Mouse (Mus musculus): ENCODE measurements at regions not wholly inside any gene's neighbourhood (a gene's known extent, or its start where the extent isn't known, plus 50 kb on each side); places are given as distances from the start of the nearest gene placed in this dataset.

GRCm38 (mm10) chr5:118876586-118877312, 316.3 kb downstream of the Med13l start:
- WGBS, result 9% methylated on average over 18 of the region's 18 CpGs
- peak overlapping the region; percentile 46 for H3K4me3 ChIP-seq (ENCODE audit: low read length)
- no peaks in the 10 kb centered on the region for H3K9me3 ChIP-seq (ENCODE audit: control insufficient read depth, low read length)
- H3K36me3 ChIP-seq (ENCODE audit: control insufficient read depth, insufficient read depth, low read length), result no peaks in the 10 kb centered on the region
- H3K9ac ChIP-seq (ENCODE audit: low read length), result peak overlapping the region; percentile 35
- no peak for ATAC-seq (ENCODE audit: low read depth)
- peak overlapping the region; percentile 64 for H3K4me2 ChIP-seq (ENCODE audit: low read depth, low read length)
- H3K27me3 ChIP-seq (ENCODE audit: control insufficient read depth, insufficient read depth, low read depth, low read length), result peaks cover 15% of the 10 kb centered on the region
- 0 out of 2 replicates have a peak overlapping the region, but pooled peaks have one; percentile 0 for H3K27ac ChIP-seq (ENCODE audit: low read length)
- H3K4me1 ChIP-seq (replicated peaks; ENCODE audit: control insufficient read depth, insufficient read depth, low read length), result peaks cover 4% of the 10 kb centered on the region

GRCm38 (mm10) chr5:118877313-118877669, 316.8 kb downstream of the Med13l start:
- Histone ChIP-seq H3K36me3 (ENCODE audit: control insufficient read depth, insufficient read depth, low read length) (no peaks in the 10 kb centered on the region), H3K4me3 (ENCODE audit: low read length) (peak overlapping the region; percentile 46), H3K4me1 (replicated peaks; ENCODE audit: control insufficient read depth, insufficient read depth, low read length) (peaks cover 4% of the 10 kb centered on the region), H3K9me3 (ENCODE audit: control insufficient read depth, low read length) (no peaks in the 10 kb centered on the region), H3K9ac (ENCODE audit: low read length) (peak overlapping the region; percentile 35), H3K4me2 (ENCODE audit: low read depth, low read length) (peak overlapping the region; percentile 64), H3K27me3 (ENCODE audit: control insufficient read depth, insufficient read depth, low read depth, low read length) (peaks cover 15% of the 10 kb centered on the region), H3K27ac (ENCODE audit: low read length) (0 out of 2 replicates have a peak overlapping the region, but pooled peaks have one; percentile 0)
- peak; percentile 55 for ATAC-seq (ENCODE audit: low read depth)
- WGBS, result 0% methylated on average over 12 of the region's 12 CpGs

- 11% methylated on average over 9 of the region's 10 CpGs for WGBS
- Histone ChIP-seq H3K27me3 (ENCODE audit: control insufficient read depth, insufficient read depth, low read depth, low read length) (peaks cover 15% of the 10 kb centered on the region), H3K4me1 (replicated peaks; ENCODE audit: control insufficient read depth, insufficient read depth, low read length) (peaks cover 4% of the 10 kb centered on the region), H3K27ac (ENCODE audit: low read length) (no peak overlapping the region), H3K4me2 (ENCODE audit: low read depth, low read length) (peak overlapping the region; percentile 64), H3K36me3 (ENCODE audit: control insufficient read depth, insufficient read depth, low read length) (no peaks in the 10 kb centered on the region), H3K9me3 (ENCODE audit: control insufficient read depth, low read length) (no peaks in the 10 kb centered on the region), H3K9ac (ENCODE audit: low read length) (peak overlapping the region; percentile 13; the same call in 1 of the 2 replicates), H3K4me3 (ENCODE audit: low read length) (peak overlapping the region; percentile 46)
- no peak for ATAC-seq (ENCODE audit: low read depth)
These were observed 317.4 kb downstream of the Med13l start for GRCm38 (mm10) chr5:118877831-118878230.

DNA sequence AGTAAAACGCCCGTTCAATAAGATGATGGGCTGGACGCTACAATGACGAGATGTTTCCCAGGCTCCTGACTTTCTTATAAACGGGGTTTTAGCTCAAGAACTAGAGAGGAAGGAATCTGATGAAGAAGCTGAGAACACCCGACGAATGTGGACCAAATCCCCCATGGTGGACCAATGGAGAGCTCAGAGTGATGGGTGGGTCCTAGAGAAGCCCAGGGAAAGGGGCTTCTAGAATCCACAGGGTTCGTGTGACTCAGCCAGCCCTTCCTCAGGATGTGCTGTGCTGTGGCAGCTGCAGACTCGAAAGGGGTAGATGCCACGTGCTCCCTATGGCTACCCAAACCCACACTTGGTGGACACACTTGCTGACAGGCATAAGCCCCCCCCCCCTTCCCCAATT, 318.2 kb downstream of the Med13l start:
- Histone ChIP-seq H3K4me3 (ENCODE audit: low read length) (no peak overlapping the region), H3K4me1 (replicated peaks; ENCODE audit: control insufficient read depth, insufficient read depth, low read length) (peaks cover 4% of the 10 kb centered on the region), H3K9ac (ENCODE audit: low read length) (no peak overlapping the region), H3K4me2 (ENCODE audit: low read depth, low read length) (no peak overlapping the region), H3K36me3 (ENCODE audit: control insufficient read depth, insufficient read depth, low read length) (no peaks in the 10 kb centered on the region), H3K27me3 (ENCODE audit: control insufficient read depth, insufficient read depth, low read depth, low read length) (peaks cover 15% of the 10 kb centered on the region), H3K9me3 (ENCODE audit: control insufficient read depth, low read length) (no peaks in the 10 kb centered on the region), H3K27ac (ENCODE audit: low read length) (no peak overlapping the region)
- WGBS, result 45% methylated on average over 10 of the region's 10 CpGs
- ATAC-seq (ENCODE audit: low read depth), result no peak

- Histone ChIP-seq H3K27ac (ENCODE audit: low read length) (peak overlapping the region; percentile 80), H3K4me3 (ENCODE audit: low read length) (no peak overlapping the region), H3K4me2 (ENCODE audit: low read depth, low read length) (peak overlapping the region; percentile 33), H3K4me1 (replicated peaks; ENCODE audit: control insufficient read depth, insufficient read depth, low read length) (peaks cover 4% of the 10 kb centered on the region), H3K9ac (ENCODE audit: low read length) (0 out of 2 replicates have a peak overlapping the region, but pooled peaks have one; percentile 34), H3K36me3 (ENCODE audit: control insufficient read depth, insufficient read depth, low read length) (no peaks in the 10 kb centered on the region), H3K27me3 (ENCODE audit: control insufficient read depth, insufficient read depth, low read depth, low read length) (peaks cover 15% of the 10 kb centered on the region), H3K9me3 (ENCODE audit: control insufficient read depth, low read length) (no peaks in the 10 kb centered on the region)
- ATAC-seq (ENCODE audit: low read depth), result peak; percentile 67
- 13% methylated on average over 13 of the region's 13 CpGs for whole genome bisulfite sequencing
These were observed 319.5 kb downstream of the Med13l start for GRCm38 (mm10) chr5:118879808-118880478.

DNA sequence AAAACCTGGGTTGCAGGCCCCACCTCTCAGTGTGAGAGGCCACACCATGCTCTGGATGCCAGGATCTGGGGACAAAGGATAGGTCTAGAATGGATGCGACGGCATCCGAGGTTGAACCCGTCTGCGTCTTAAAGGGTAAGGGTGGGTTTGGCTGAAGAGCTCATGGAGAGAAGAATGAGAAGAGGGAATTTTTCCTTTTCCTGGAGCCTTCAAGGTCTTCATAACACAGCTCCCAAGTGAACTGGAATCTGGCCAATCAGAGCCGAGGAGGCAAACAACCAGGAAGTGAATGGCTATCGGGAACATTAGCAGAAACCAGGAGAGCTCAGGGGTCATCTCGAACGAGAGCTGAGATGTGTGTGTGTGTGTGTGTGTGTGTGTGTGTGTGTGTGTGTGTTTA, 320.1 kb downstream of the Med13l start:
- Histone ChIP-seq H3K9ac (ENCODE audit: low read length) (0 out of 2 replicates have a peak overlapping the region, but pooled peaks have one; percentile 34), H3K4me1 (replicated peaks; ENCODE audit: control insufficient read depth, insufficient read depth, low read length) (peaks cover 4% of the 10 kb centered on the region), H3K36me3 (ENCODE audit: control insufficient read depth, insufficient read depth, low read length) (no peaks in the 10 kb centered on the region), H3K9me3 (ENCODE audit: control insufficient read depth, low read length) (no peaks in the 10 kb centered on the region), H3K4me2 (ENCODE audit: low read depth, low read length) (peak overlapping the region; percentile 33), H3K27ac (ENCODE audit: low read length) (peak overlapping the region; percentile 80), H3K4me3 (ENCODE audit: low read length) (no peak overlapping the region), H3K27me3 (ENCODE audit: control insufficient read depth, insufficient read depth, low read depth, low read length) (peaks cover 15% of the 10 kb centered on the region)
- peak; percentile 34 for ATAC-seq (ENCODE audit: low read depth)
- 44% methylated on average over 9 of the region's 9 CpGs for WGBS

- peaks cover 4% of the 10 kb centered on the region for H3K4me1 ChIP-seq (replicated peaks; ENCODE audit: control insufficient read depth, insufficient read depth, low read length)
- peaks cover 15% of the 10 kb centered on the region for H3K27me3 ChIP-seq (ENCODE audit: control insufficient read depth, insufficient read depth, low read depth, low read length)
- 94% methylated on average over 8 of the region's 8 CpGs for WGBS
These were observed 321.4 kb downstream of the Med13l start for GRCm38 (mm10) chr5:118881886-118882285.

GRCm38 (mm10) chr5:118888131-118888530, 327.7 kb downstream of the Med13l start:
- Histone ChIP-seq H3K9me3 (ENCODE audit: control insufficient read depth, low read length) (no peaks in the 10 kb centered on the region), H3K9ac (ENCODE audit: low read length) (no peak overlapping the region), H3K4me3 (ENCODE audit: low read length) (no peak overlapping the region), H3K36me3 (ENCODE audit: control insufficient read depth, insufficient read depth, low read length) (no peaks in the 10 kb centered on the region), H3K27ac (ENCODE audit: low read length) (no peak overlapping the region), H3K4me2 (ENCODE audit: low read depth, low read length) (no peak overlapping the region), H3K4me1 (replicated peaks; ENCODE audit: control insufficient read depth, insufficient read depth, low read length) (no peaks in the 10 kb centered on the region), H3K27me3 (ENCODE audit: control insufficient read depth, insufficient read depth, low read depth, low read length) (no peaks in the 10 kb centered on the region)
- 89% methylated on average over 11 of the region's 11 CpGs for whole genome bisulfite sequencing
- ATAC-seq (ENCODE audit: low read depth), result no peak

More at GRCm38 (mm10) chr5:118881886-118882285, 321.4 kb downstream of the Med13l start:
- no peak for ATAC-seq (ENCODE audit: low read depth)
- H3K9me3 ChIP-seq (ENCODE audit: control insufficient read depth, low read length), result no peaks in the 10 kb centered on the region
- no peak overlapping the region for H3K9ac ChIP-seq (ENCODE audit: low read length)
- H3K4me3 ChIP-seq (ENCODE audit: low read length), result no peak overlapping the region
- H3K36me3 ChIP-seq (ENCODE audit: control insufficient read depth, insufficient read depth, low read length), result no peaks in the 10 kb centered on the region
- H3K4me2 ChIP-seq (ENCODE audit: low read depth, low read length), result no peak overlapping the region
- no peak overlapping the region for H3K27ac ChIP-seq (ENCODE audit: low read length)

DNA sequence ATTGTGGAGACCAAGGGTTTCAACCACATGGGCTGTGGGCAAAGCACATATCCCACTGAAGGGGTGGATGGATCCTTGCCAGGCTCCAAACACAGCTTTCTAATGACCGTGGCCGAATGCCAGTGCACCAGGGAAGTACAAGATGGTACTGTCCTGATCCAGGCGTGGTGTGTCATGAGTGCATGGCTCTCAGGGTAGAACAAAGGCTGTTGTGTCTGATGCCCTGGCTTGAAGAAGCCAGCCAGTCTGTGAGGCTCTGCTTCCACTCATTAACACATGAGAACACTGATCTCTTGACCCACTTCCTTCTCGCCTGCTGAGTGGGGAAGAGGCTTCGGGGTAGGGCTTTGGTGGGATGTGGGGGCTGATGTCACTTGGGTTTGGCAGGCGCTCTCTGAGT, 330.7 kb downstream of the Med13l start:
- Histone ChIP-seq H3K9ac (ENCODE audit: low read length) (no peak overlapping the region), H3K27me3 (ENCODE audit: control insufficient read depth, insufficient read depth, low read depth, low read length) (no peaks in the 10 kb centered on the region), H3K4me3 (ENCODE audit: low read length) (no peak overlapping the region), H3K36me3 (ENCODE audit: control insufficient read depth, insufficient read depth, low read length) (no peaks in the 10 kb centered on the region), H3K4me1 (replicated peaks; ENCODE audit: control insufficient read depth, insufficient read depth, low read length) (no peaks in the 10 kb centered on the region), H3K4me2 (ENCODE audit: low read depth, low read length) (no peak overlapping the region), H3K27ac (ENCODE audit: low read length) (no peak overlapping the region), H3K9me3 (ENCODE audit: control insufficient read depth, low read length) (no peaks in the 10 kb centered on the region)
- ATAC-seq (ENCODE audit: low read depth), result no peak
- 53% methylated on average over 6 of the region's 6 CpGs for WGBS
